Mouse (Mus musculus) bone marrow macrophage, adult 2 months (primary cell): ENCODE data around the gene Tifab.

Experiments
- CTCF ChIP-seq: IDR thresholded peaks from 2 replicates; pipeline ENCODE4 v1.5.1; 2012; ENCODE audit warnings: low read depth, mild to moderate bottlenecking, low read length, moderate library complexity
- POLR2A ChIP-seq: IDR thresholded peaks from 2 replicates; pipeline ENCODE4 v1.6.1; 2012; ENCODE audit warnings: mild to moderate bottlenecking, low read depth, low read length, borderline replicate concordance

GRCm38 (mm10) chr13:56178416-56179035 is at the start of gene Tifab:
- no peak for TF ChIP-seq POLR2A
- no peak for TF ChIP-seq CTCF
